Mouse (Mus musculus) T-cell, adult 2 months (primary cell): Measurements from ENCODE around the gene Ccdc97.
A peak's percentile ranks its signal among the peaks of the same experiment; 100 is the strongest.
"Not testable (repeated sequence)": the region's sequence is repeated elsewhere in the genome, so short reads cannot be mapped to it uniquely, and the experiment has no call there.

Experiments
- DNase-seq: peaks from one replicate; pipeline ENCODE4 v3.0.0; 2022; ENCODE audit warnings: low spot score

The Ccdc97 gene

GRCm38 (mm10) chr7:25718788-25719417, at the start of gene Ccdc97:
Ccdc97 (minus strand) TSS chr7:25719088.
- DNase-seq, result peak; percentile 93

GRCm38 (mm10) chr7:25768229-25768628, 49.3 kb upstream of the Ccdc97 start:
- DNase-seq, result no peak

- DNase-seq, result no peak
Observed at GRCm38 (mm10) chr7:25766108-25766507, 47.2 kb upstream of the Ccdc97 start.

GRCm38 (mm10) chr7:25764221-25764620, 45.3 kb upstream of the Ccdc97 start:
- DNase-seq, result no peak

GRCm38 (mm10) chr7:25763678-25764077, 44.8 kb upstream of the Ccdc97 start:
- no peak for DNase-seq

- no peak for DNase-seq
Observed at GRCm38 (mm10) chr7:25761354-25761753, 42.5 kb upstream of the Ccdc97 start.

GRCm38 (mm10) chr7:25756011-25756410, 37.1 kb upstream of the Ccdc97 start:
- DNase-seq, result peak; percentile 92

GRCm38 (mm10) chr7:25755468-25755833, 36.6 kb upstream of the Ccdc97 start:
- DNase-seq, result no peak

- DNase-seq, result peak; percentile 99
Observed at GRCm38 (mm10) chr7:25754738-25755467, 36.0 kb upstream of the Ccdc97 start, which contains the start of gene Hnrnpul1. Hnrnpul1 (minus strand) TSS chr7:25754757.

- no peak for DNase-seq
Observed at GRCm38 (mm10) chr7:25754439-25754737, 35.5 kb upstream of the Ccdc97 start.

- DNase-seq, result no peak
Observed at GRCm38 (mm10) chr7:25753643-25754438, 35.0 kb upstream of the Ccdc97 start.

- no peak for DNase-seq
Observed at GRCm38 (mm10) chr7:25753076-25753475, 34.2 kb upstream of the Ccdc97 start.

- no peak for DNase-seq
Observed at GRCm38 (mm10) chr7:25746844-25747243, 28.0 kb upstream of the Ccdc97 start.

- no peak for DNase-seq
Observed at GRCm38 (mm10) chr7:25738277-25738676, 19.4 kb upstream of the Ccdc97 start.

- no peak for DNase-seq
Observed at GRCm38 (mm10) chr7:25736920-25737319, 18.0 kb upstream of the Ccdc97 start.

GRCm38 (mm10) chr7:25734991-25735390, 16.1 kb upstream of the Ccdc97 start:
- no peak for DNase-seq

- DNase-seq, result no peak
Observed at GRCm38 (mm10) chr7:25731294-25732055, 12.6 kb upstream of the Ccdc97 start.

- DNase-seq, result no peak
Observed at GRCm38 (mm10) chr7:25729862-25730261, 11.0 kb upstream of the Ccdc97 start.

- DNase-seq, result no peak
Observed at GRCm38 (mm10) chr7:25729396-25729795, 10.5 kb upstream of the Ccdc97 start.

GRCm38 (mm10) chr7:25727800-25728199, 8.9 kb upstream of the Ccdc97 start:
- no peak for DNase-seq

- no peak for DNase-seq
Observed at GRCm38 (mm10) chr7:25725886-25726285, 7.0 kb upstream of the Ccdc97 start.

GRCm38 (mm10) chr7:25721776-25722175, 2.9 kb upstream of the Ccdc97 start:
- DNase-seq, result not testable (repeated sequence)
